Mouse (Mus musculus): ENCODE data around the gene Ptpra. TPM values are rescaled to one million over a fixed set of nuclear protein-coding genes. Genes with fewer than 3 reads are reported as not detected.

Gene Ptpra
- polyA plus RNA-seq, 1 experiment from 2014 or later = 28.2 TPM

GRCm38 (mm10) chr2:130476666-130477297, 26.7 kb downstream of the Ptpra start:
- no peak for TF ChIP-seq CTCF (IDR thresholded peaks at IDR 0.05; ENCODE audit: low read depth)
- Histone ChIP-seq H3K9me3 (ENCODE audit: control insufficient read depth) (no peaks in the 10 kb centered on the region), H3K4me1 (replicated peaks; ENCODE audit: control insufficient read depth, insufficient read depth, low read length) (no peaks in the 10 kb centered on the region), H3K4me2 (replicated peaks; ENCODE audit: low read depth) (no peak overlapping the region), H3K9ac (ENCODE audit: low read depth, low read length) (no peak overlapping the region), H3K36me3 (ENCODE audit: control insufficient read depth, insufficient read depth) (no peaks in the 10 kb centered on the region), H3K4me3 (ENCODE audit: low read depth, low read length) (no peak overlapping the region), H3K27me3 (replicated peaks; ENCODE audit: control insufficient read depth, insufficient read depth, low read length) (no peaks in the 10 kb centered on the region), H3K27ac (ENCODE audit: low read depth, low read length) (no peak overlapping the region)
- ATAC-seq = no peak
- WGBS = 80% methylated on average over 6 of the region's 6 CpGs

- no peak overlapping the region for H3K4me2 ChIP-seq (replicated peaks; ENCODE audit: low read depth)
- ATAC-seq = no peak
- no peak for TF ChIP-seq CTCF (IDR thresholded peaks at IDR 0.05; ENCODE audit: low read depth)
- no peak overlapping the region for H3K4me3 ChIP-seq (ENCODE audit: low read depth, low read length)
- no peak overlapping the region for H3K27ac ChIP-seq (ENCODE audit: low read depth, low read length)
- H3K9me3 ChIP-seq (ENCODE audit: control insufficient read depth) = no peaks in the 10 kb centered on the region
- 85% methylated on average over 4 of the region's 4 CpGs for WGBS
- H3K27me3 ChIP-seq (replicated peaks; ENCODE audit: control insufficient read depth, insufficient read depth, low read length) = no peaks in the 10 kb centered on the region
- no peak overlapping the region for H3K9ac ChIP-seq (ENCODE audit: low read depth, low read length)
- H3K4me1 ChIP-seq (replicated peaks; ENCODE audit: control insufficient read depth, insufficient read depth, low read length) = no peaks in the 10 kb centered on the region
- H3K36me3 ChIP-seq (ENCODE audit: control insufficient read depth, insufficient read depth) = no peaks in the 10 kb centered on the region
Observed at GRCm38 (mm10) chr2:130482177-130482576, 32.1 kb downstream of the Ptpra start.

DNA sequence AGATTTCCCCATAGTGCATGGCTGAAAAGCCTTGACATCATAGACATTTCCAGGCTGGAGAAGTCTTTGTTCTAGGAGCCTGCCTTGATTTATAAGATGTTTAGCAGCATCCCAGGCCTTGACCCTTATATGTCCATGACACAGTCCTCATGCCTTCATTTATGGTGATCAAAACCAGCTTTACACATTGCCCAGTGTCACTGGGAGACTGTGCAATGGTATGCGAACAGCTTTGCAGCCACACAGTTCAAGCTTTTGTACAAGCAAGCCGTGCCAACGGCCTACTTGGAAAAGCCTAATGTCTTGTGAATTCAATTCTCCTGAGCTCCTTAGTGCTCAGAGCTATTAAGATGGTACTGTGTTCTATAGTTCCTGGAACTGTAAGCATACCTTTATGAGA, 32.6 kb downstream of the Ptpra start:
- no peak overlapping the region for H3K4me3 ChIP-seq (ENCODE audit: low read depth, low read length)
- WGBS = 94% methylated on average over 3 of the region's 3 CpGs
- TF ChIP-seq CTCF (IDR thresholded peaks at IDR 0.05; ENCODE audit: low read depth) = no peak
- H3K27me3 ChIP-seq (replicated peaks; ENCODE audit: control insufficient read depth, insufficient read depth, low read length) = no peaks in the 10 kb centered on the region
- no peak overlapping the region for H3K27ac ChIP-seq (ENCODE audit: low read depth, low read length)
- no peaks in the 10 kb centered on the region for H3K36me3 ChIP-seq (ENCODE audit: control insufficient read depth, insufficient read depth)
- H3K4me1 ChIP-seq (replicated peaks; ENCODE audit: control insufficient read depth, insufficient read depth, low read length) = no peaks in the 10 kb centered on the region
- no peak overlapping the region for H3K4me2 ChIP-seq (replicated peaks; ENCODE audit: low read depth)
- ATAC-seq = no peak
- H3K9ac ChIP-seq (ENCODE audit: low read depth, low read length) = no peak overlapping the region
- H3K9me3 ChIP-seq (ENCODE audit: control insufficient read depth) = no peaks in the 10 kb centered on the region

GRCm38 (mm10) chr2:130484206-130484605, 34.1 kb downstream of the Ptpra start:
- no peak for ATAC-seq
- H3K27ac ChIP-seq (ENCODE audit: low read depth, low read length) = no peak overlapping the region
- TF ChIP-seq CTCF (IDR thresholded peaks at IDR 0.05; ENCODE audit: low read depth) = no peak
- no peaks in the 10 kb centered on the region for H3K9me3 ChIP-seq (ENCODE audit: control insufficient read depth)
- no peaks in the 10 kb centered on the region for H3K27me3 ChIP-seq (replicated peaks; ENCODE audit: control insufficient read depth, insufficient read depth, low read length)
- no peak overlapping the region for H3K9ac ChIP-seq (ENCODE audit: low read depth, low read length)
- H3K4me1 ChIP-seq (replicated peaks; ENCODE audit: control insufficient read depth, insufficient read depth, low read length) = no peaks in the 10 kb centered on the region
- 100% methylated on average over 1 of the region's 1 CpGs for WGBS
- H3K4me2 ChIP-seq (replicated peaks; ENCODE audit: low read depth) = no peak overlapping the region
- no peak overlapping the region for H3K4me3 ChIP-seq (ENCODE audit: low read depth, low read length)
- no peaks in the 10 kb centered on the region for H3K36me3 ChIP-seq (ENCODE audit: control insufficient read depth, insufficient read depth)

DNA sequence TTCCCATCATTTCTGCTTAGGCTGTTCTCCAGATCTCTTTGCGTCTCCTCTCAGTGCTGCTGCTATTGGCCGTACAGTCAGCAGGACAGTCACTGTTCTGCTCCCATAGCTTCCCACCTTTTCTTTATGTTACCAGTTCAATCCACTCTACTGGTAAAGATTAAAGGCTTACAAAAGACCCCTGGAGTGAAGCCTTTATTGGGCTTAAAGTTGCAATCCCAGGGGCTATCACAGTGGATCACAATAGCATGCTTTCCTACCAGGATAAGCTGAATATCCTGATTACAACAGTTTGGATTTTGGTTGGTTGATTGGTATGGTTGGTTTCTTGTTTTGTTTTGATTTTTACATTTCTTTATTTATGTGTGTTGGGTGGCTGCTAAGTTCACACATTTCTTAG, 37.9 kb downstream of the Ptpra start:
- Histone ChIP-seq H3K4me1 (replicated peaks; ENCODE audit: control insufficient read depth, insufficient read depth, low read length) (no peaks in the 10 kb centered on the region), H3K36me3 (ENCODE audit: control insufficient read depth, insufficient read depth) (no peaks in the 10 kb centered on the region), H3K27ac (ENCODE audit: low read depth, low read length) (no peak overlapping the region), H3K9ac (ENCODE audit: low read depth, low read length) (no peak overlapping the region), H3K27me3 (replicated peaks; ENCODE audit: control insufficient read depth, insufficient read depth, low read length) (no peaks in the 10 kb centered on the region), H3K9me3 (ENCODE audit: control insufficient read depth) (no peaks in the 10 kb centered on the region), H3K4me3 (ENCODE audit: low read depth, low read length) (no peak overlapping the region), H3K4me2 (replicated peaks; ENCODE audit: low read depth) (no peak overlapping the region)
- no peak for ATAC-seq
- 93% methylated on average over 2 of the region's 2 CpGs for WGBS
- TF ChIP-seq CTCF (IDR thresholded peaks at IDR 0.05; ENCODE audit: low read depth) = no peak

DNA sequence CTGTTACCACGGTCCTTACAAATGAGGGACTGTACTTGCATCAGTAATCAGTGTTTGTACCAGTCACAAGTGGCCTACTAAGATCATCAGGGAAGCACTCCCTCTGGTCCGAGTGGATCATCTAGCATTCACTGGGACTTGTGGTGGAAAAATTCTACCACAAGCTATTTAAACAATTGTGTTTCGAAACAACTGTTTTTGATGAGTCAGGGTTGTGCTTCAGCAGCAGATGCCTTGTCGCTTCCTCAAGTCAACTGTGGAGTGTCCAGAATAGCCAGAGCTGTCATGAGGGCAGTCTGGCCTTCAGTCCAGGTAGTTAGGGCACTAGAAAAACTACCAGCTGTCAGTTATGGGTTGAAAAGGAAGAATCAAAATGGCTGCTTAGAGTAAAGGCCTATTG, 38.5 kb downstream of the Ptpra start:
- WGBS = 76% methylated on average over 4 of the region's 4 CpGs
- no peak overlapping the region for H3K27ac ChIP-seq (ENCODE audit: low read depth, low read length)
- ATAC-seq = no peak
- no peak overlapping the region for H3K9ac ChIP-seq (ENCODE audit: low read depth, low read length)
- H3K27me3 ChIP-seq (replicated peaks; ENCODE audit: control insufficient read depth, insufficient read depth, low read length) = no peaks in the 10 kb centered on the region
- H3K4me3 ChIP-seq (ENCODE audit: low read depth, low read length) = no peak overlapping the region
- H3K36me3 ChIP-seq (ENCODE audit: control insufficient read depth, insufficient read depth) = no peaks in the 10 kb centered on the region
- H3K4me1 ChIP-seq (replicated peaks; ENCODE audit: control insufficient read depth, insufficient read depth, low read length) = no peaks in the 10 kb centered on the region
- no peaks in the 10 kb centered on the region for H3K9me3 ChIP-seq (ENCODE audit: control insufficient read depth)
- H3K4me2 ChIP-seq (replicated peaks; ENCODE audit: low read depth) = no peak overlapping the region
- no peak for TF ChIP-seq CTCF (IDR thresholded peaks at IDR 0.05; ENCODE audit: low read depth)

DNA sequence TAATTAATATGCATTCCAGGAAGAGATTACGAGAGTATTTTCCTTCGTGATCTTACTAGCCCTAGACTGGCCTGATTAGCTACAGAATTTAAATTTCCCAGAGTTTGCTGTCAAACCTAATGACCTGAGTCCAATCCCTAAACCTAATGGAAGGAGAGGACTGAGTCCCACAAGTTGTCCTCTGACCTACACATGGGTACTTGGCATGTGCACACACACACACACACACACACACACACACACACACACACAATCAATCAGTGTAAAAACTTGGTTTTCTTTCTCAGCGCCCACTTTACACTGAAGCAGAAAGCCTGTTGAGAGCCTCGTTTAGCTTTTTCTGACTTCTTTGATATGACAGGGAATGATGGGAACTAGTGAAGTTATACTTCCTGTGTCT, 41.1 kb downstream of the Ptpra start:
- no peaks in the 10 kb centered on the region for H3K27me3 ChIP-seq (replicated peaks; ENCODE audit: control insufficient read depth, insufficient read depth, low read length)
- no peak overlapping the region for H3K27ac ChIP-seq (ENCODE audit: low read depth, low read length)
- H3K9ac ChIP-seq (ENCODE audit: low read depth, low read length) = no peak overlapping the region
- no peak for ATAC-seq
- no peaks in the 10 kb centered on the region for H3K4me1 ChIP-seq (replicated peaks; ENCODE audit: control insufficient read depth, insufficient read depth, low read length)
- no peak for TF ChIP-seq CTCF (IDR thresholded peaks at IDR 0.05; ENCODE audit: low read depth)
- H3K36me3 ChIP-seq (ENCODE audit: control insufficient read depth, insufficient read depth) = no peaks in the 10 kb centered on the region
- WGBS = 70% methylated on average over 4 of the region's 4 CpGs
- no peak overlapping the region for H3K4me3 ChIP-seq (ENCODE audit: low read depth, low read length)
- H3K4me2 ChIP-seq (replicated peaks; ENCODE audit: low read depth) = no peak overlapping the region
- no peaks in the 10 kb centered on the region for H3K9me3 ChIP-seq (ENCODE audit: control insufficient read depth)
